Mouse (Mus musculus): ENCODE data around the gene Ier5l.

DNA sequence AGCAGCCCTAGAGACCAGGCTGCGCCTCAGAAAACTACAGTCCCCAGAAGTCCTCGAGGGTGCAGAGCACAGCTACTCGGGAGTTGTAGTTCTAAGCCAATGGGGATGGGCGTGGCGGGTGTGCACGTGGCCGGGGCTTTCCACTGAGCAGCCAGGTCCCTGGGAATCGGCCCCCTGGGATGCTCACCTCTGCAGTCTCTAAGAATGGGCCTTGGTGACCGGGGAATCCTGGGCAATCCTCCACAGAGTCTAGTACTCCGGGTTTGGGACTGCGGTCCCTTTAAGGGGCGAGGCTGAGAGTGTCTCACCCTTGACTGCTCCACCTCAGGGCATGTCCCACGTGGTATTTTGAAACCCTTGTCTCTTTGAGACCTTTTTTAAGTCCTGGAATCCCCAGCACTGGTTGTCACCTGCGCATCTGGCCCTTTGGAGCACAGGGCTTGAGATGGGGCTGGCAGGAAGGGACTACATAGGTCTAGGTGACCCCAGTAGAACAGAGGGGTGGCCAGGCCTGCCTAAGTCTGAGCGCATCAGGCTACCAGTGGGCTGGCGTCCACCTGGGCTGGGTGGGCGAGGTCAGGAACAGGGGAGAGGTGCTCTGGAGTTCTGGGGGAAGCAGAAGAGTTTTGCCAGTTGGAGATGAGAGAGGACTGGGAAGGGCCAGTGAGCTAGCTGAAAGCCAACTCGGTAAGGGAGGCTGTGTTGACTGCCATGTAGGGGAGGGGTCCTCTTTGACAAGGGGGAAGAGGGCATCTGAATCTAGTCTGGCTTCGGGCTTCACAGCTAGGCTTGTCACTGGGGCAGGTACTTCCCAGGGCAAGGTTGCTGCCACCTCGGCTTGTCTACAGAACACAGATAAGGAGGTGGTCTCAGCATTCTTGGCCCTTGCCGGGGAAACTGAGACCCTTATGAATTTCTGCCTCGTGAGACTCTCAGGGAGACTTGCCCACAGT is 22.2 kb upstream of the Ier5l start:
- no peak for TF ChIP-seq CTCF (IDR thresholded peaks at IDR 0.05; ENCODE audit: insufficient read depth, low read length)
- TF ChIP-seq POLR2A (IDR thresholded peaks at IDR 0.05; ENCODE audit: borderline replicate concordance, extremely low read depth, low read depth, low read length), result no peak
